Mouse (Mus musculus) ES-Bruce4 (cell line): ENCODE data around the gene Gm10491. TPM values are rescaled to one million over a fixed set of nuclear protein-coding genes. Genes with fewer than 3 reads are reported as not detected.

Experiments used
- H3K27ac ChIP-seq: 2 replicates; pipeline ENCODE4 v1.5.1; 2012; ENCODE audit warnings: low read length, inconsistent platforms; ENCODE audit not compliant: insufficient read depth
- H3K27me3 ChIP-seq: 2 replicates; pipeline ENCODE4 v1.6.1; 2012; ENCODE audit warnings: mild to moderate bottlenecking, low read length, inconsistent platforms; ENCODE audit not compliant: control insufficient read depth, poor library complexity, insufficient read depth, severe bottlenecking
- H3K36me3 ChIP-seq: 2 replicates; pipeline ENCODE4 v1.6.1; 2012; ENCODE audit warnings: inconsistent platforms, mild to moderate bottlenecking, low read length, moderate library complexity; ENCODE audit not compliant: control insufficient read depth, poor library complexity, insufficient read depth, severe bottlenecking
- H3K4me1 ChIP-seq: one replicate; pipeline ENCODE4 v1.8.1; 2011; ENCODE audit warnings: low read length; ENCODE audit not compliant: control insufficient read depth, insufficient read depth
- H3K4me3 ChIP-seq: 2 replicates; pipeline ENCODE4 v1.5.1; 2011; ENCODE audit warnings: low read depth, mild to moderate bottlenecking, low read length
- H3K9ac ChIP-seq: 2 replicates; pipeline ENCODE4 v1.6.1; 2012; ENCODE audit warnings: low read depth, mild to moderate bottlenecking, inconsistent platforms; ENCODE audit not compliant: poor library complexity, severe bottlenecking
- H3K9me3 ChIP-seq: replicated peaks from 2 replicates; pipeline ENCODE4 v1.6.1; 2012; ENCODE audit warnings: mild to moderate bottlenecking, low read length, inconsistent platforms; ENCODE audit not compliant: control insufficient read depth, poor library complexity, insufficient read depth, severe bottlenecking
- CTCF ChIP-seq: IDR thresholded peaks from one replicate; pipeline ENCODE4 v1.8.1; 2011; ENCODE audit warnings: low read depth, low read length
- EP300 ChIP-seq: IDR thresholded peaks from 2 replicates; pipeline ENCODE4 v1.6.1; 2011; ENCODE audit warnings: low read depth, low read length; ENCODE audit not compliant: insufficient read depth
- POLR2A ChIP-seq: IDR thresholded peaks from one replicate; pipeline ENCODE4 v1.8.1; 2011; ENCODE audit warnings: low read length; ENCODE audit not compliant: insufficient read depth
- polyA plus RNA-seq: library from polyadenylated mRNA; stranded (reverse); fragments of >200 nt; gene quantifications from 2 replicates; pipeline ENCODE4 v1.2.4, GENCODE M21; 2011; ENCODE audit warnings: low read depth; ENCODE audit not compliant: missing spikeins, insufficient read depth, insufficient read length

The Gm10491 gene
- polyA plus RNA-seq, result not detected in 2 replicates

- H3K9me3 ChIP-seq, result no peaks in the 10 kb centered on the region
- no peak within 1 kb of the TSS for H3K27ac ChIP-seq
- H3K27me3 ChIP-seq, result no peaks in the 10 kb centered on the region
- no peaks in the 10 kb centered on the region for H3K36me3 ChIP-seq
- no peak within 1 kb of the TSS for H3K4me3 ChIP-seq
- H3K4me1 ChIP-seq, result no peaks in the 10 kb centered on the region
- H3K9ac ChIP-seq, result no peak within 1 kb of the TSS
- TF ChIP-seq POLR2A (no peak), CTCF (no peak), EP300 (no peak)
Measured at GRCm38 (mm10) chrX:7907735-7908134, at the start of gene Gm10491. TSS of gene Gm10491 (minus strand) at chrX:7907835.

GRCm38 (mm10) chrX:7950091-7950490 lies 42.5 kb upstream of the Gm10491 start:
- no peak overlapping the region for H3K27ac ChIP-seq
- H3K9ac ChIP-seq, result no peak overlapping the region
- H3K27me3 ChIP-seq, result no peaks in the 10 kb centered on the region
- peaks cover 5% of the 10 kb centered on the region; the same call in 1 of the 2 replicates for H3K36me3 ChIP-seq
- H3K4me3 ChIP-seq, result no peak overlapping the region
- no peak for TF ChIP-seq EP300
- no peaks in the 10 kb centered on the region for H3K4me1 ChIP-seq
- no peaks in the 10 kb centered on the region for H3K9me3 ChIP-seq

- Histone ChIP-seq H3K36me3 (peaks cover 20% of the 10 kb centered on the region), H3K9ac (peak overlapping the region; percentile 47)
- no peak for TF ChIP-seq EP300
Measured at GRCm38 (mm10) chrX:7947900-7948492, 40.4 kb upstream of the Gm10491 start.

GRCm38 (mm10) chrX:7947108-7947899 lies 39.7 kb upstream of the Gm10491 start, which contains the start of gene Hdac6:
TSS of gene Hdac6 (minus strand) at chrX:7947889.
- H3K4me1 ChIP-seq, result no peaks in the 10 kb centered on the region
- no peak for TF ChIP-seq EP300
- no peak for TF ChIP-seq CTCF
- TF ChIP-seq POLR2A, result no peak
- H3K9ac ChIP-seq, result peak within 1 kb of the TSS; percentile 78
- no peaks in the 10 kb centered on the region for H3K27me3 ChIP-seq
- H3K36me3 ChIP-seq, result peaks cover 26% of the 10 kb centered on the region
- H3K27ac ChIP-seq, result peak within 1 kb of the TSS; percentile 59
- no peaks in the 10 kb centered on the region for H3K9me3 ChIP-seq
- H3K4me3 ChIP-seq, result peak within 1 kb of the TSS; percentile 90

More at GRCm38 (mm10) chrX:7947900-7948492, 40.4 kb upstream of the Gm10491 start:
- H3K27me3 ChIP-seq, result no peaks in the 10 kb centered on the region
- H3K27ac ChIP-seq, result peak overlapping the region; percentile 59
- H3K9me3 ChIP-seq, result no peaks in the 10 kb centered on the region
- no peaks in the 10 kb centered on the region for H3K4me1 ChIP-seq
- H3K4me3 ChIP-seq, result peak overlapping the region; percentile 82

GRCm38 (mm10) chrX:7945618-7946017 lies 38.0 kb upstream of the Gm10491 start:
- TF ChIP-seq CTCF (no peak), EP300 (no peak), POLR2A (no peak)
- H3K36me3 ChIP-seq, result peaks cover 35% of the 10 kb centered on the region
- H3K4me3 ChIP-seq, result no peak overlapping the region
- H3K27me3 ChIP-seq, result no peaks in the 10 kb centered on the region
- H3K9me3 ChIP-seq, result no peaks in the 10 kb centered on the region
- no peaks in the 10 kb centered on the region for H3K4me1 ChIP-seq
- H3K27ac ChIP-seq, result no peak overlapping the region
- H3K9ac ChIP-seq, result no peak overlapping the region

GRCm38 (mm10) chrX:7937667-7938066 lies 30.0 kb upstream of the Gm10491 start:
- H3K9ac ChIP-seq, result no peak overlapping the region
- no peak overlapping the region for H3K4me3 ChIP-seq
- H3K27ac ChIP-seq, result peak overlapping the region; percentile 32; the same call in 1 of the 2 replicates
- H3K27me3 ChIP-seq, result no peaks in the 10 kb centered on the region
- peaks cover 32% of the 10 kb centered on the region for H3K36me3 ChIP-seq
- H3K4me1 ChIP-seq, result no peaks in the 10 kb centered on the region
- no peaks in the 10 kb centered on the region for H3K9me3 ChIP-seq
- no peak for TF ChIP-seq POLR2A
- TF ChIP-seq EP300, result no peak
- TF ChIP-seq CTCF, result no peak
